Mouse (Mus musculus): ENCODE measurements around the gene C1galt1. TPM values are rescaled to one million over a fixed set of nuclear protein-coding genes. Genes with fewer than 3 reads are reported as not detected.

Gene C1galt1
- total and polyA plus RNA-seq, 2 experiments from 2014 or later = 1.7 to 18.2 TPM

DNA sequence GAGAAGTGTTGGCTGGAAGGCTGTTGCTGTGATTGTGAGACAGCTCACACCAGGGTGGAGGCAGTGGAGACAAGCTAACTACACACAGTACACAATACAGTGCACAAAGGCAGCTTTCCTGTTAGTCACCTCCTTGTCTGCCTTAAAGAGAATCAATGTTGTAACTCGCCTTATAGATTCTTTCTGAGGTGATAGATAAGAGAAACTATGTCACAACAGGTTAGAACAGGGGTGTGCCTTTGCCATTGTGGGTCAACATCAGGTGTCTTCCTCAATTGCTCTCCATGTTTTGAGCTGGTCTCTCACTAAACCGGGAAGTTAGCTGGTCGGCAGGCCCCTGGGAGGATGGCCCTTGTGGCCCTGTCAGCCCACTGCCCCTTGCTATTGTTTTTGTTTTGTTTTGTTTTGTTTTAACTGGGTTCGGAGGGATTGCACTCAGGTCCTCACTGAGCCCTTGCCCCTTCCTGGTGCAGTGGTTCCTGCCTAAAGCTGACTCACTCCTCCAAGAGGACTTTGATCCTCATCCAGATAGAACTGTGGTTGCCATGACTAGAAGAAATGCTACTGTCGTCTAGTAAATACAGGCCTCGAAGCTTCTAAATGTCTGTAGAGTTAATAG, 3.4 kb downstream of the C1galt1 start:
- no peak for TF ChIP-seq CTCF (IDR thresholded peaks at IDR 0.05; ENCODE audit: low read depth)
- H3K4me3 ChIP-seq (ENCODE audit: low read depth, low read length) = no peak overlapping the region
- H3K36me3 ChIP-seq (ENCODE audit: insufficient read depth) = no peaks in the 10 kb centered on the region
- no peak overlapping the region for H3K9ac ChIP-seq
- no peaks in the 10 kb centered on the region for H3K4me1 ChIP-seq (ENCODE audit: insufficient read depth)
- DNase-seq (no peak), ATAC-seq (no peak)
- H3K4me2 ChIP-seq (ENCODE audit: low read depth) = no peak overlapping the region
- 59% methylated on average over 6 of the region's 6 CpGs for WGBS
- H3K27me3 ChIP-seq (ENCODE audit: insufficient read depth, low read length) = no peaks in the 10 kb centered on the region
- no peaks in the 10 kb centered on the region for H3K9me3 ChIP-seq (ENCODE audit: low read length)
- H3K27ac ChIP-seq (ENCODE audit: low read depth, low read length) = no peak overlapping the region

DNA sequence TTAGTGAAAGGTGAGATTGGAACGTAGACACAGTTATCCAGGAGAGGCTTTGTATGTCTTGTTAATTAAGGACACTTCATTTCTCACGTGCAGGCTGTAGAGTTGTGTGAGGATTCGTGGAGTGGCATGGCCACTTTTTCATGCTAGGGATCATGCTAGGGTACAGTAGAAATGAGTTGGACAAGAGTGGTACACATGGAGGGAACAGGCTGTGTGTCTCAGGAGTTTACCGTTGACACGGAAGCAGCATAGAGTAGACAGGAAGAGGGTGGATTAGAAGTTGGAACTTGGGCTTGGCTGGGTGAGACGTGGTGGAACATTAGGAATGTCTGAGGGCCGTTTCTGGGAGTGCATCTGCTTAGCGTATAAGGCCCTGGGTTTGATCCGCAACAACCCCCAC, 4.1 kb downstream of the C1galt1 start:
- DNase-seq (no peak), ATAC-seq (no peak)
- Histone ChIP-seq H3K9me3 (ENCODE audit: low read length) (no peaks in the 10 kb centered on the region), H3K27ac (ENCODE audit: low read depth, low read length) (no peak overlapping the region), H3K9ac (no peak overlapping the region), H3K4me2 (ENCODE audit: low read depth) (no peak overlapping the region), H3K36me3 (ENCODE audit: insufficient read depth) (no peaks in the 10 kb centered on the region), H3K4me1 (ENCODE audit: insufficient read depth) (no peaks in the 10 kb centered on the region), H3K27me3 (ENCODE audit: insufficient read depth, low read length) (no peaks in the 10 kb centered on the region), H3K4me3 (ENCODE audit: low read depth, low read length) (no peak overlapping the region)
- TF ChIP-seq CTCF (IDR thresholded peaks at IDR 0.05; ENCODE audit: low read depth) = no peak
- 91% methylated on average over 9 of the region's 9 CpGs for WGBS

DNA sequence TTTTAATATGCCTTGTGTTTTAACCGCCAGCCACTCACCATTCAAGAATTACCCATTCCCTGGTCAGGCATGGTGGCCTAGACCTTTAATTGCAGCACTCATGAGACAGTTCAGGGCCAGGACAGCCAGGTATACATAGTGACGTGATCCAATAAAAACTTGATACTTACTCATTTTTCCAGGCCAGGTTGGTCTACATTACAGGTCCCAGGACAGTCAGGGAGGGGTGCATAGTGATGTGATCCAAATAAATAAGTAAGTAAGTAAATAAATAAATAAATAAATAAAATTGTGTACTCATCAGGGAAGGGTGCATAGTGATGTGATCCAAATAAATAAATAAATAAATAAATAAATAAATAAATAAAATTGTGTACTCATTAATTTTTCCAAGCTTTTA, 6.4 kb downstream of the C1galt1 start:
- no peaks in the 10 kb centered on the region for H3K4me1 ChIP-seq (ENCODE audit: insufficient read depth)
- no peak for ATAC-seq
- H3K27ac ChIP-seq (ENCODE audit: low read depth, low read length) = no peak overlapping the region
- H3K27me3 ChIP-seq (ENCODE audit: insufficient read depth, low read length) = no peaks in the 10 kb centered on the region
- no peaks in the 10 kb centered on the region for H3K9me3 ChIP-seq (ENCODE audit: low read length)
- H3K36me3 ChIP-seq (ENCODE audit: insufficient read depth) = no peaks in the 10 kb centered on the region
- H3K4me2 ChIP-seq (ENCODE audit: low read depth) = no peak overlapping the region
- no peak for TF ChIP-seq CTCF (IDR thresholded peaks at IDR 0.05; ENCODE audit: low read depth)
- DNase-seq = no peak
- 90% methylated on average over 2 of the region's 2 CpGs for WGBS
- no peak overlapping the region for H3K4me3 ChIP-seq (ENCODE audit: low read depth, low read length)
- H3K9ac ChIP-seq = no peak overlapping the region

DNA sequence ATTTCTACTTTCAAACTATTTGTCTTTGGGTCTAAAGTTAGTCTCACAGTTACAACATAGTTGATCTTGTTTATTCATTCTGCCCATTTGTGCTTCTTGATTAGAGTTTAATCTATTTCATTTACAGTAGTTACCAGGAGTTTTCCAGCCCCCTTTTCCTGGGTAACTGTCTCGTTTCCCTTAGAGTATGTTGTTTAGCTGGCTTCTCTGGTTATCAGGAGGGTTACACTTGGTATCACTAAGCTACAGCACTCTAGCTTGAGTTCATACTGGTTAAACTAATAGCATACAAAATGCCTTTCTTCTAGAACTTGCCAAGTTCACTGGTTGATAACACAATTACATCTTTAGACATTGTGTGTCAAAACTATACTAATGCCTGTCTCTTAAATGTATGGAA, 8.3 kb downstream of the C1galt1 start:
- Histone ChIP-seq H3K9me3 (ENCODE audit: low read length) (no peaks in the 10 kb centered on the region), H3K4me1 (ENCODE audit: insufficient read depth) (no peaks in the 10 kb centered on the region), H3K27me3 (ENCODE audit: insufficient read depth, low read length) (no peaks in the 10 kb centered on the region), H3K9ac (no peak overlapping the region), H3K4me3 (ENCODE audit: low read depth, low read length) (no peak overlapping the region), H3K27ac (ENCODE audit: low read depth, low read length) (no peak overlapping the region), H3K4me2 (ENCODE audit: low read depth) (no peak overlapping the region), H3K36me3 (ENCODE audit: insufficient read depth) (no peaks in the 10 kb centered on the region)
- no peak for TF ChIP-seq CTCF (IDR thresholded peaks at IDR 0.05; ENCODE audit: low read depth)
- no peak for ATAC-seq
- WGBS = 67% methylated on average over 1 of the region's 1 CpGs
- DNase-seq = no peak

DNA sequence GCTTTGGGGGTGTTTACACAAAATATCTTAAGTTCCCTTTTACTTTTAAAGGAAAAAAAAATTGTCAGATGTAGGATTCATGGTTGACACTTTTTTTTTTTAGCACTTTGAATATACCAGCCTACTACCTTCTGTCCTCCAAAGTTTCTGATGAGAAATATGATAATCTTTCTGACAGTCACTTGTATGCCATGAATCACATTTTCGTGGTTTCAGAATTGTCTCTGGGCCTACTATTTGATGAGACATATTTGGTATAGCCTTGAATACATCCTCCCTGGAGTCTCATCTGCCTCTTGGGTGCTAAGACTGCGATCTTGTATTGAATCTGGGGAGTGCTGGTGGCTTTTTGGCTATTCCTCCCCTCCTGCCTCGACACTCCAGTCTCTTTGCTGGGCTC, 8.8 kb downstream of the C1galt1 start:
- no peaks in the 10 kb centered on the region for H3K36me3 ChIP-seq (ENCODE audit: insufficient read depth)
- no peak for TF ChIP-seq CTCF (IDR thresholded peaks at IDR 0.05; ENCODE audit: low read depth)
- H3K27ac ChIP-seq (ENCODE audit: low read depth, low read length) = no peak overlapping the region
- H3K4me1 ChIP-seq (ENCODE audit: insufficient read depth) = no peaks in the 10 kb centered on the region
- no peaks in the 10 kb centered on the region for H3K27me3 ChIP-seq (ENCODE audit: insufficient read depth, low read length)
- no peak overlapping the region for H3K4me3 ChIP-seq (ENCODE audit: low read depth, low read length)
- no peak overlapping the region for H3K4me2 ChIP-seq (ENCODE audit: low read depth)
- DNase-seq (no peak), ATAC-seq (no peak)
- H3K9ac ChIP-seq = no peak overlapping the region
- no peaks in the 10 kb centered on the region for H3K9me3 ChIP-seq (ENCODE audit: low read length)
- WGBS = 79% methylated on average over 3 of the region's 3 CpGs

DNA sequence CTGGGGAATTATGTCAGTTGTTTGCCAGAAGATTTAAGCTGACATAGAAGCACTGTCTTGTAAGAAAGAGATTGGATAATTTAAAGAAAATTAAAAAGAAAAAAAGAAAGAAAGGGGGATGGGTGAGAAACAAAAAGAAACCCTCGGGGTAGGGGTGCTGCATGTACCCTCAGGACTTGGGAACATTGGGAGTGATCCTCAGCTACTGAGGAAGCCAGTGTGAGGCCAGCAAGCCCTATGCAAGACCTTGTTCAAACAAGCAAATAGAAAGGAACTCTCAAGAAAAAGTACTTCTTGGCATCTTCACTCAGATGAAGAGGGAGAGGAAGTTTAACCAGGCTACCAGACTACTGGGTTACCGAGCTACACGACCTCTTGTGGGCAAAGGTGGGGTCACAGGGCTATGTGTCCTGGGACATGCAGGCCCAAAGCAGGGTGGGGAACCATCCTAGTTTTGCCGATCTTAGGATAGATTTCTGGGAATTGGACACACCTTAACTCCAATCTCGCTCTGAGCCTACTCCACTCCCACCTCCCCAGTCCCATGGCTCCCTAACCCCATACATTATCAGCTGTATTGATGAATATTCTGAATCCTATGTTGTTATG, 12.1 kb downstream of the C1galt1 start:
- H3K4me1 ChIP-seq (ENCODE audit: insufficient read depth) = no peaks in the 10 kb centered on the region
- no peak overlapping the region for H3K4me2 ChIP-seq (ENCODE audit: low read depth)
- H3K27me3 ChIP-seq (ENCODE audit: insufficient read depth, low read length) = no peaks in the 10 kb centered on the region
- H3K4me3 ChIP-seq (ENCODE audit: low read depth, low read length) = no peak overlapping the region
- no peak overlapping the region for H3K9ac ChIP-seq
- DNase-seq (no peak), ATAC-seq (no peak)
- no peak for TF ChIP-seq CTCF (IDR thresholded peaks at IDR 0.05; ENCODE audit: low read depth)
- H3K36me3 ChIP-seq (ENCODE audit: insufficient read depth) = no peaks in the 10 kb centered on the region
- WGBS = 74% methylated on average over 5 of the region's 5 CpGs
- no peak overlapping the region for H3K27ac ChIP-seq (ENCODE audit: low read depth, low read length)
- no peaks in the 10 kb centered on the region for H3K9me3 ChIP-seq (ENCODE audit: low read length)

DNA sequence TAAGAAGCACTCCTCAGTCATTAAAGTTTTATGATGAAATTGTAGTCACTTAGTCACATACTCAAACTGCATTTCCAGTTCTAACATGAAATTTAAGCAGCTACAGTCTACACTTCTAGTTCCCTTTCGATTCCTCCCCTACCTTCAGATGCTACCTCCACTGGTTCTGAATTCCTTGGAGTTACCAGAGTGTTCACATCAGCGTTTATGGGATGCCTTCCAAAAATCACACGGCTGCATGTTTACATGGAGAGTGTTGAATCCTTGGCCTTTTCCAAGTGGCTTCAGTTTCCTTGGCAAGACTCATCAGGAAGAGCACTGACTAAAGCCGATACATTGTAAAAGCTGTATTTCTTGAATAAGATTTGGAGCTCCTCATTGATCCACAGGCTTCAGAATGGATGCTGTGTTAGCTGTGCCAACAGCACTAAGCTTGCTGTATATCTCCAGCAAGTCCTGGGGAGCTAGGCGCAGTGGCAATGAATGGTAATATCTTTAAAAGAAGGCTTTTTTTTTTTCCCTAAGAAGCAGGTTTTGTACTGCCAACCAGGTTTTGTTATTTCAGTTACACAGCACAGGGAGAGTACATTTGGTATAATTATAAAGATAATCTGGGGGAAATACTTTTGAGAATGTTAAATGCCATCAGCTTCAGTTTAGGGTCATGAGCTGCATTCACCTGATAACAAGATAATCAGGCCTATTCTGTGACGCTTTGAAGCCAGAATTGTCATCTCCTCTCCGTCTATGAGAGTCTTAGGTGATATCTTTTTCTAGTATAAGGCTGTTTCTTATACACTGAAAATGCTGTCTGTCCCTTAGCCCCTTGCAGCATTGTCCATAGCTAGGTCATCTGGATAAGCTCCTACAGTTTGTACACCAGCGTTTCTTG, 13.0 kb downstream of the C1galt1 start:
- Histone ChIP-seq H3K36me3 (ENCODE audit: insufficient read depth) (no peaks in the 10 kb centered on the region), H3K27ac (ENCODE audit: low read depth, low read length) (no peak overlapping the region), H3K9ac (no peak overlapping the region), H3K4me2 (ENCODE audit: low read depth) (no peak overlapping the region), H3K4me1 (ENCODE audit: insufficient read depth) (no peaks in the 10 kb centered on the region), H3K4me3 (ENCODE audit: low read depth, low read length) (no peak overlapping the region), H3K27me3 (ENCODE audit: insufficient read depth, low read length) (no peaks in the 10 kb centered on the region), H3K9me3 (ENCODE audit: low read length) (no peaks in the 10 kb centered on the region)
- WGBS = 72% methylated on average over 8 of the region's 8 CpGs
- no peak for TF ChIP-seq CTCF (IDR thresholded peaks at IDR 0.05; ENCODE audit: low read depth)
- no peak for DNase-seq
- no peak for ATAC-seq
